Mouse (Mus musculus) neutrophil, adult 65 days (primary cell): Measurements from ENCODE around the gene Ptgs1. TPM values are rescaled to one million over a fixed set of nuclear protein-coding genes. Genes with fewer than 3 reads are reported as not detected.

Experiments used
- total RNA-seq: library from RNA; stranded (reverse); gene quantifications from 2 replicates; pipeline ENCODE4 v1.2.4, GENCODE M21; 2023

Gene Ptgs1
- 113 and 132 TPM in 2 replicates for total RNA-seq

DNA sequence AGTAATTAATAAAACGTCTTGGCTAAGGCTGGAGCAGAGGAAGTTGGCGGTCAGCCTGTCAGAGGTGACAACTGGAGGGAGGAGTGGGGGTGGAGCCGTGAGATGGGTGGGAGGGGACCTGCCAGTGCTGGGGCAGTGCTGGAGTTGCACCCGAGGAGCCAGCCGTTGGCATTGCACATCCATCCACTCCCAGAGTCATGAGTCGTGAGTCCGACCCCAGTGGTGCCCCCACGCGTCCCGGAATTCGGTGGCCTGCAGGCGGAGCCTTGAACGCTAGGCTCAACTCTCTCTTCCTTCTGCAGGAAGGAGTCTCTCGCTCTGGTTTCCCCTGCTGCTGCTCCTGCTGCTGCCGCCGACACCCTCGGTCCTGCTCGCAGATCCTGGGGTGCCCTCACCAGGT, at the start of gene Ptgs1:
Ptgs1 (plus strand) TSS at position 61 of the 400 bp plus-strand sequence.

Other genes with a start within 250 kb of the Ptgs1 start
- 51.0 and 57.1 TPM in 2 replicates for gene Ndufa8, start 181.0 kb upstream of the Ptgs1 start, total RNA-seq
- gene Morn5, start 181.0 kb upstream of the Ptgs1 start, total RNA-seq = not detected in 2 replicates
- gene Lhx6, start 125.0 kb upstream of the Ptgs1 start, total RNA-seq = not detected in 2 replicates
- 2.7 and 5.4 TPM in 2 replicates for gene Mrrf, start 94.0 kb upstream of the Ptgs1 start, total RNA-seq
- 37.9 and 41.1 TPM in 2 replicates for gene Rbm18, start 93.7 kb upstream of the Ptgs1 start, total RNA-seq
- gene Olfr338, start 143.1 kb downstream of the Ptgs1 start, total RNA-seq = 0.06 TPM in 1 of 2 replicates, not detected in the other
- not detected in 2 replicates for gene Olfr339, start 188.5 kb downstream of the Ptgs1 start, total RNA-seq
- not detected in 2 replicates for gene Olfr340, start 222.2 kb downstream of the Ptgs1 start, total RNA-seq